Mouse (Mus musculus) lung, postnatal 0 days (tissue): ENCODE results near the gene Slc8a3.

ENCODE experiments used
- CTCF ChIP-seq: IDR thresholded peaks from 2 replicates; pipeline ENCODE4 v1.5.1; 2016; ENCODE audit warnings: antibody characterized with exemption, mild to moderate bottlenecking
- EP300 ChIP-seq: IDR thresholded peaks from 2 replicates; pipeline ENCODE4 v1.6.1; 2016; ENCODE audit warnings: antibody characterized with exemption, mild to moderate bottlenecking, control low read depth

GRCm38 (mm10) chr12:81189636-81190035 lies 143.3 kb downstream of the Slc8a3 start:
- TF ChIP-seq CTCF = no peak
- no peak for TF ChIP-seq EP300
